Mouse (Mus musculus) brain, embryonic 14.5 days (tissue): Measurements from ENCODE around the gene Gm21981.

Source experiments
- CTCF ChIP-seq: fragments of 200-500 bp; IDR thresholded peaks from 2 replicates; pipeline ENCODE4 v1.5.1; 2012; ENCODE audit warnings: inconsistent platforms, mild to moderate bottlenecking, moderate library complexity, borderline replicate concordance; ENCODE audit not compliant: insufficient read depth, insufficient read length; ENCODE audit errors: extremely low read depth
- POLR2A ChIP-seq: fragments of 200-500 bp; IDR thresholded peaks from 2 replicates; pipeline ENCODE4 v1.6.1; 2012; ENCODE audit warnings: mild to moderate bottlenecking, inconsistent platforms, borderline replicate concordance; ENCODE audit not compliant: poor library complexity, insufficient read depth, insufficient read length, severe bottlenecking; ENCODE audit errors: extremely low read depth

DNA sequence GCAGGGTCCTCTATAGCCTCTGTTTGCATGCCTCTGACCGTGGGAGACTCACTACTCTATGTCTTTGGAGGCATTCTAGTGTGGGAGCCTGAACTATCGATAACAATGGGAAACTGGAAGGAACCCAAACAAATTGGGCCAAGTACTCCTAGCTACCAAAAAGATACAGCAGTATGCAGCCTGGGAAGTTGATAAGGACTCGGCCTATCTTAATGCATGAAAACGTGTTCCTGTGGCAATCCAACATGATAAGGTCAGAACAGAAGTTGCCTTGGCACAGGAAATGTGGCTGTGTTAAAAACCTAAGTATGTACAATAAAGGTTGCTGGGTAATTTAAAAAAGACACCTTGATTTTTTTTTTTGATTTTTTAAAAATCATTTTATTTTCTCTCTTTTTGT lies 26.9 kb upstream of the Gm21981 start:
- no peak for TF ChIP-seq CTCF
- no peak for TF ChIP-seq POLR2A
